Comparison of ENCODE assay signal across 10 mouse cellular contexts in genomic region chr13:96660095-96660860, GRCm38 (mm10). TPM values are rescaled to one million over a fixed set of nuclear protein-coding genes. Genes with fewer than 3 reads are reported as not detected.
DNase-seq lines count a peak whose midpoint lies in the region; ATAC-seq and TF ChIP-seq lines count a peak whose summit lies in the region.
"Had no signal": no experiment of that assay in that cellular context is flagged by ENCODE, and none has a peak within 500 bp of the region (broad histone marks: within the 10 kb centered on the region; RNA-seq: fewer than 3 reads in every experiment).

No protein-coding gene starts in this region.

- no peak for TF ChIP-seq POLR2A in ES-Bruce4 (IDR thresholded peaks at IDR 0.05; ENCODE audit: insufficient read depth, low read length)

- DNase-seq in cerebellum, adult 11 months: no peak
- no peak for DNase-seq in urinary bladder, adult 18-20 months (ENCODE audit: low spot score in 2 of 2)
- DNase-seq in right cerebral cortex, postnatal 14 days: no peak
- DNase-seq: liver, embryonic 13.5 days had no signal

- H3K27ac ChIP-seq in intestine, embryonic 15.5 days: no peak overlapping the region
- H3K27ac ChIP-seq in intestine, postnatal 0 days (ENCODE audit: low read depth, low read length): no peak overlapping the region
- no peak overlapping the region for H3K27ac ChIP-seq in ES-Bruce4 (ENCODE audit: insufficient read depth, low read length)
- H3K27ac ChIP-seq in embryonic facial prominence, embryonic 15.5 days (replicated peaks): no peak overlapping the region
- no peak overlapping the region for H3K27ac ChIP-seq in hindbrain, embryonic 16.5 days (ENCODE audit: low read depth, low read length)
- H3K27ac ChIP-seq: liver, embryonic 13.5 days; stomach, embryonic 15.5 days had no signal

- H3K4me3 ChIP-seq in intestine, embryonic 15.5 days (replicated peaks): no peak overlapping the region
- H3K4me3 ChIP-seq in intestine, postnatal 0 days (ENCODE audit: low read depth, low read length): no peak overlapping the region
- no peak overlapping the region for H3K4me3 ChIP-seq in ES-Bruce4 (ENCODE audit: low read depth, low read length)
- no peak overlapping the region for H3K4me3 ChIP-seq in embryonic facial prominence, embryonic 15.5 days (replicated peaks)
- H3K4me3 ChIP-seq in hindbrain, embryonic 16.5 days (ENCODE audit: low read length): no peak overlapping the region
- H3K4me3 ChIP-seq: liver, embryonic 13.5 days; stomach, embryonic 15.5 days had no signal

- no peaks in the 10 kb centered on the region for H3K4me1 ChIP-seq in intestine, embryonic 15.5 days (replicated peaks)
- H3K4me1 ChIP-seq in intestine, postnatal 0 days (replicated peaks; ENCODE audit: control insufficient read depth, insufficient read depth, low read length): no peaks in the 10 kb centered on the region
- H3K4me1 ChIP-seq in ES-Bruce4 (ENCODE audit: control insufficient read depth, insufficient read depth, low read length): peaks cover 2% of the 10 kb centered on the region
- no peaks in the 10 kb centered on the region for H3K4me1 ChIP-seq in embryonic facial prominence, embryonic 15.5 days
- no peaks in the 10 kb centered on the region for H3K4me1 ChIP-seq in hindbrain, embryonic 16.5 days (ENCODE audit: control insufficient read depth, insufficient read depth, low read depth, low read length)
- H3K4me1 ChIP-seq: stomach, embryonic 15.5 days had no signal

- WGBS in intestine, embryonic 15.5 days: 78% methylated on average over 10 of the region's 10 CpGs
- WGBS in intestine, postnatal 0 days: 67% methylated on average over 10 of the region's 10 CpGs
- WGBS in embryonic facial prominence, embryonic 15.5 days: 71% methylated on average over 10 of the region's 10 CpGs
- WGBS in hindbrain, embryonic 16.5 days: 33% methylated on average over 10 of the region's 10 CpGs

- TF ChIP-seq CTCF in intestine, postnatal 0 days (IDR thresholded peaks at IDR 0.05; ENCODE audit: low read depth): no peak
- TF ChIP-seq CTCF in ES-Bruce4 (IDR thresholded peaks at IDR 0.05; ENCODE audit: low read depth, low read length): no peak

- no peak overlapping the region for H3K4me2 ChIP-seq in intestine, embryonic 15.5 days (replicated peaks)
- H3K4me2 ChIP-seq in intestine, postnatal 0 days (replicated peaks; ENCODE audit: low read depth): no peak overlapping the region
- H3K4me2 ChIP-seq in embryonic facial prominence, embryonic 15.5 days (replicated peaks): no peak overlapping the region
- H3K4me2 ChIP-seq in hindbrain, embryonic 16.5 days (ENCODE audit: low read length): no peak overlapping the region
- H3K4me2 ChIP-seq: liver, embryonic 13.5 days; stomach, embryonic 15.5 days had no signal

- H3K9me3 ChIP-seq in intestine, embryonic 15.5 days: no peaks in the 10 kb centered on the region
- no peaks in the 10 kb centered on the region for H3K9me3 ChIP-seq in intestine, postnatal 0 days (ENCODE audit: control insufficient read depth)
- no peaks in the 10 kb centered on the region for H3K9me3 ChIP-seq in ES-Bruce4 (replicated peaks; ENCODE audit: control insufficient read depth, insufficient read depth, low read length, poor library complexity, severe bottlenecking)
- no peaks in the 10 kb centered on the region for H3K9me3 ChIP-seq in embryonic facial prominence, embryonic 15.5 days (replicated peaks)
- H3K9me3 ChIP-seq in hindbrain, embryonic 16.5 days (ENCODE audit: control insufficient read depth, low read length): no peaks in the 10 kb centered on the region
- H3K9me3 ChIP-seq: liver, embryonic 13.5 days; stomach, embryonic 15.5 days had no signal

- ATAC-seq in intestine, embryonic 15.5 days: peak; percentile 39; the same call in 1 of the 2 replicates
- ATAC-seq in intestine, postnatal 0 days: no peak
- ATAC-seq in embryonic facial prominence, embryonic 15.5 days (ENCODE audit: insufficient number of reproducible peaks, low FRiP score, low TSS enrichment, low read depth): peak; percentile 80
- ATAC-seq in hindbrain, embryonic 16.5 days: peak; percentile 65

- no peaks in the 10 kb centered on the region for H3K27me3 ChIP-seq in intestine, embryonic 15.5 days (replicated peaks)
- no peaks in the 10 kb centered on the region for H3K27me3 ChIP-seq in intestine, postnatal 0 days (replicated peaks; ENCODE audit: control insufficient read depth, insufficient read depth, low read length)
- no peaks in the 10 kb centered on the region for H3K27me3 ChIP-seq in ES-Bruce4 (ENCODE audit: control insufficient read depth, insufficient read depth, low read length, poor library complexity, severe bottlenecking)
- H3K27me3 ChIP-seq in embryonic facial prominence, embryonic 15.5 days: no peaks in the 10 kb centered on the region
- no peaks in the 10 kb centered on the region for H3K27me3 ChIP-seq in hindbrain, embryonic 16.5 days (replicated peaks; ENCODE audit: control insufficient read depth, insufficient read depth, low read length)
- H3K27me3 ChIP-seq: liver, embryonic 13.5 days; stomach, embryonic 15.5 days had no signal

- peaks cover 63% of the 10 kb centered on the region for H3K36me3 ChIP-seq in intestine, embryonic 15.5 days
- H3K36me3 ChIP-seq in intestine, postnatal 0 days (ENCODE audit: control insufficient read depth, insufficient read depth): peaks cover 90% of the 10 kb centered on the region
- H3K36me3 ChIP-seq in ES-Bruce4 (ENCODE audit: control insufficient read depth, insufficient read depth, low read length, poor library complexity, severe bottlenecking): peaks cover 96% of the 10 kb centered on the region
- H3K36me3 ChIP-seq in embryonic facial prominence, embryonic 15.5 days: peaks cover 87% of the 10 kb centered on the region
- peaks cover 65% of the 10 kb centered on the region for H3K36me3 ChIP-seq in hindbrain, embryonic 16.5 days (ENCODE audit: control insufficient read depth, insufficient read depth, low read length)

- H3K9ac ChIP-seq in intestine, embryonic 15.5 days: no peak overlapping the region
- no peak overlapping the region for H3K9ac ChIP-seq in intestine, postnatal 0 days (ENCODE audit: low read depth, low read length)
- H3K9ac ChIP-seq in ES-Bruce4 (ENCODE audit: low read depth, poor library complexity, severe bottlenecking): no peak overlapping the region
- H3K9ac ChIP-seq in embryonic facial prominence, embryonic 15.5 days: no peak overlapping the region
- no peak overlapping the region for H3K9ac ChIP-seq in hindbrain, embryonic 16.5 days (ENCODE audit: low read depth, low read length)
- H3K9ac ChIP-seq: liver, embryonic 13.5 days; stomach, embryonic 15.5 days had no signal

- peak; percentile 58; the same call in 1 of the 2 replicates for TF ChIP-seq EP300 in ES-Bruce4 (IDR thresholded peaks at IDR 0.05; ENCODE audit: insufficient read depth, low read depth, low read length)

RNA-seq across cellular contexts. Expression of gene Hmgcr, which starts 10.5 kb away (rescaled TPM):
- polyA plus RNA-seq in intestine, embryonic 15.5 days (2015; fragmentation: Nextera tagmentation; extraction: Ambion mirVana): 89.1 and 101 TPM in 2 replicates
- polyA plus RNA-seq in intestine, postnatal 0 days (2015; fragmentation: Nextera tagmentation; extraction: Ambion mirVana): 23.2 and 24.4 TPM in 2 replicates
- 190 and 205 TPM in 2 replicates for polyA plus RNA-seq in ES-Bruce4 (2011; ENCODE audit: insufficient read depth, insufficient read length, low read depth, missing spikeins)
- polyA plus RNA-seq in embryonic facial prominence, embryonic 15.5 days (2015; fragmentation: Nextera tagmentation; extraction: Ambion mirVana): 52.9 and 55.6 TPM in 2 replicates
- 160 and 179 TPM in 2 replicates for polyA plus RNA-seq in hindbrain, embryonic 16.5 days (2015; fragmentation: Nextera tagmentation; extraction: Ambion mirVana)
